ENCODE assay signal across 8 mouse cellular contexts in the genomic region with DNA sequence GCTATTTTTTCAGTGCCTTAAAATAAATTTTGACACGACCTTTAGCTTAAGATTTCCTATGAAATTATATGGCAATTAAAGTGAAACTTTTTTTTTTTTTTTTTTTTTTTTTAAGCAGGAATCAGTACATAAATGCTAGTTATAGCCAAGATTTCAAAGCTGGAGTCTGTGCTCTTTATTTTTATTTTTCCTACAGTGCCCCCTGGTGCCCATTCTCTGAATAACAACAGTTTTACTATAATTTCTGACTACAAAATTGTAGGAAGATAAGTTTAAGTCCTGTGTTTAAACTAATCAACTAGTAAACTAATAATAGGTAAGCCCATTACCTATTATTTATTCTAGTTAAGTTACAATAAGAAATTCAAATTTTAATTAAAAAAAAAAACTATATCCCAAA.
DNase-seq lines count a peak whose midpoint lies in the region; ATAC-seq and TF ChIP-seq lines count a peak whose summit lies in the region.

No protein-coding gene starts in this region.

- TF ChIP-seq EP300 in heart, postnatal 0 days (IDR thresholded peaks at IDR 0.05; ENCODE audit: low read depth) = no peak

- no peak overlapping the region for H3K4me2 ChIP-seq in heart, postnatal 0 days (ENCODE audit: low read depth, low read length)
- no peak overlapping the region for H3K4me2 ChIP-seq in neural tube, embryonic 15.5 days

- no peak overlapping the region for H3K4me3 ChIP-seq in heart, postnatal 0 days (ENCODE audit: low read depth, low read length)
- no peak overlapping the region for H3K4me3 ChIP-seq in heart, embryonic 10.5 days
- no peak overlapping the region for H3K4me3 ChIP-seq in neural tube, embryonic 15.5 days (replicated peaks)

- WGBS in heart, postnatal 0 days = 11% methylated on average over 1 of the region's 1 CpGs
- 17% methylated on average over 1 of the region's 1 CpGs for WGBS in heart, embryonic 10.5 days
- 20% methylated on average over 1 of the region's 1 CpGs for WGBS in neural tube, embryonic 15.5 days

- H3K27ac ChIP-seq in heart, postnatal 0 days (ENCODE audit: low read depth) = no peak overlapping the region
- H3K27ac ChIP-seq in heart, embryonic 10.5 days = no peak overlapping the region
- no peak overlapping the region for H3K27ac ChIP-seq in neural tube, embryonic 15.5 days (replicated peaks)

- no peaks in the 10 kb centered on the region for H3K36me3 ChIP-seq in heart, postnatal 0 days (replicated peaks; ENCODE audit: control insufficient read depth, insufficient read depth, low read length)
- no peaks in the 10 kb centered on the region for H3K36me3 ChIP-seq in heart, embryonic 10.5 days
- H3K36me3 ChIP-seq in neural tube, embryonic 15.5 days = no peaks in the 10 kb centered on the region

- no peak for ATAC-seq in heart, postnatal 0 days (ENCODE audit: insufficient read depth, low read depth)
- ATAC-seq in neural tube, embryonic 15.5 days (ENCODE audit: low FRiP score) = no peak

- peak; percentile 44 for TF ChIP-seq CTCF in heart, postnatal 0 days (IDR thresholded peaks at IDR 0.05; ENCODE audit: low read depth)

- H3K9me3 ChIP-seq in heart, postnatal 0 days (replicated peaks; ENCODE audit: control insufficient read depth, low read length) = no peaks in the 10 kb centered on the region
- no peaks in the 10 kb centered on the region for H3K9me3 ChIP-seq in heart, embryonic 10.5 days
- H3K9me3 ChIP-seq in neural tube, embryonic 15.5 days (replicated peaks) = no peaks in the 10 kb centered on the region

- H3K27me3 ChIP-seq in heart, postnatal 0 days (ENCODE audit: control insufficient read depth, insufficient read depth, low read length) = no peaks in the 10 kb centered on the region
- no peaks in the 10 kb centered on the region for H3K27me3 ChIP-seq in heart, embryonic 10.5 days (ENCODE audit: insufficient read depth, poor library complexity, severe bottlenecking)
- H3K27me3 ChIP-seq in neural tube, embryonic 15.5 days (replicated peaks) = no peaks in the 10 kb centered on the region

- no peaks in the 10 kb centered on the region for H3K4me1 ChIP-seq in heart, postnatal 0 days (ENCODE audit: control insufficient read depth, insufficient read depth)
- H3K4me1 ChIP-seq in heart, embryonic 10.5 days = no peaks in the 10 kb centered on the region
- H3K4me1 ChIP-seq in neural tube, embryonic 15.5 days = no peaks in the 10 kb centered on the region

- H3K9ac ChIP-seq in heart, postnatal 0 days (replicated peaks; ENCODE audit: low read depth, low read length) = no peak overlapping the region
- H3K9ac ChIP-seq in neural tube, embryonic 15.5 days (replicated peaks) = no peak overlapping the region

- peak; percentile 36 for DNase-seq in heart, postnatal 0 days (ENCODE audit: low spot score)
- no peak for DNase-seq in heart, embryonic 10.5 days (ENCODE audit: low spot score)
- DNase-seq in ovary, postnatal 14 days (ENCODE audit: low spot score) = peak; percentile 33
- no peak for DNase-seq in ovary, postnatal 10 days (ENCODE audit: low spot score)
- DNase-seq in R1 (ENCODE audit: low read depth, low spot score) = peak; percentile 18
- peak; percentile 47 for DNase-seq in forelimb bud, embryonic 11.5 days (ENCODE audit: low read depth, low spot score)
- peak; percentile 66 for DNase-seq in lung, postnatal 36 days

Comparison
In these comparisons a context has a peak if more than half of its experiments do, and no peak if none do; other contexts are left out.
1. DNase-seq: peak in heart, postnatal 0 days (single experiment), ovary, postnatal 14 days (single experiment), R1 (single experiment), forelimb bud, embryonic 11.5 days (single experiment) and lung, postnatal 36 days (single experiment); none in heart, embryonic 10.5 days (single experiment) and ovary, postnatal 10 days (single experiment).